Mouse (Mus musculus): Measurements from ENCODE around the gene Tmed9.

- no peak for TF ChIP-seq CTCF (IDR thresholded peaks at IDR 0.05; ENCODE audit: low read depth, low read length)
- no peak for TF ChIP-seq POLR2A (IDR thresholded peaks at IDR 0.05; ENCODE audit: extremely low read depth, insufficient read depth, low read length)
These were observed 25.6 kb upstream of the Tmed9 start for GRCm38 (mm10) chr13:55547916-55548315.

Measured in liver, adult 2 months (tissue).